Mouse (Mus musculus): ENCODE results near the gene Taok1. TPM values are rescaled to one million over a fixed set of nuclear protein-coding genes. Genes with fewer than 3 reads are reported as not detected.

Gene Taok1
- total RNA-seq, 2 experiments from 2014 or later: 34.3 to 35.1 TPM

DNA sequence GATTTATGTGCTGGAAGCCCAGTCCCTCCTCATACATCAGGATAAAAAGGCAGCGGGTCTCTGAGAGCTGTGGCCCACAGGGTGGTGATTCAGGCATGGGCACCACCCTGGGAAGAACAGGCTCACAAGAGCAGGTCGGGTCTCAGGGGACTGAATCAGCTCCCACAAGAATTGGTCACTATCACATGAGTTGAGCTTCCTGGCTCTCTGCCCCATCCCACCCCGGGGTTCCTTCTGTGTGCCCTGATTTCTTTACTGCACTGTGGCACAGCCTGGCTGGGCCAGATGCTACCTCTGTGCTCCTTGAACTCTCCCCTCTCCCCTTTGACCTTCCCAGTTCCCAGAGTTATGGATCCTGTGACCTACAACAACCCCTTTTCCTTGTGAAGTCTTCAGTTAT is 124.6 kb downstream of the Taok1 start:
- intact Hi-C loops (cut with DNase I; ENCODE audit: low total_unique reads): no loop called here
- DNase-seq: no peak

Other genes starting within 250 kb of the Taok1 start
- gene Coro6, start 145.4 kb downstream of the Taok1 start, total RNA-seq (2021): 10 to 100 TPM; 79.2 to 80.8 TPM
- 1 to 10 TPM; 5.7 to 6.3 TPM for gene Ankrd13b, start 118.1 kb downstream of the Taok1 start, total RNA-seq (2021)
- gene Git1, start 114.3 kb downstream of the Taok1 start, total RNA-seq (2021): 10 to 100 TPM; 23.0 to 25.9 TPM
- under 1 TPM; 0.45 to 0.53 TPM for gene Abhd15, start 92.7 kb downstream of the Taok1 start, total RNA-seq (2021)
- 1 to 10 TPM; 6.0 to 6.3 TPM for gene Trp53i13, start 91.8 kb downstream of the Taok1 start, total RNA-seq (2021)
- not detected for gene Gm10392, start 88.6 kb downstream of the Taok1 start, total RNA-seq (2021)
- 10 to 100 TPM; 38.0 to 42.0 TPM for gene Nufip2, start 78.3 kb upstream of the Taok1 start, total RNA-seq (2021)
- not detected for gene Cryba1, start 117.5 kb upstream of the Taok1 start, total RNA-seq (2021)
- 100 to 1,000 TPM; 307 to 323 TPM for gene Myo18a, start 155.4 kb upstream of the Taok1 start, total RNA-seq (2021)
- not detected for gene Gm10277, start 179.9 kb upstream of the Taok1 start, total RNA-seq (2021)

Data from gastrocnemius, postnatal 14 days (tissue).